Mouse (Mus musculus) embryonic stem cell, embryonic (primary cell): ENCODE data around the gene Ccdc62.

Source experiments
- CTCF ChIA-PET, 4 experiments: fragments of 300-600 bp in 2 of 4; fragments of 350-600 bp in 2 of 4; sonication (Branson Sonifier 250); formaldehyde crosslinking; loops; one replicate each; lab custom pipeline; 2022; ENCODE audit warnings: inconsistent platforms in 2 of 4; lab: Charles Lee
- POLR2A ChIA-PET, 4 experiments: fragments of 300-600 bp in 2 of 4; fragments of 350-600 bp in 2 of 4; sonication (Branson Sonifier 250); formaldehyde crosslinking; loops; one replicate each; lab custom pipeline; 2022; ENCODE audit warnings: antibody characterized with exemption in 4 of 4, inconsistent platforms in 1 of 4; lab: Charles Lee

Gene Ccdc62

GRCm38 (mm10) chr5:123930508-123930989, at the start of gene Ccdc62:
TSS of gene Ccdc62 (plus strand) at chr5:123930679.
- CTCF ChIA-PET: interaction anchor here in 2 of 4 experiments (0.5 to 1.2 kb wide), 8 partner anchors 11 to 553 kb away, joined by 3 to 4 read pairs (median 3); partner anchors contain the start of genes Abcb9 (in 1 of the 2), Denr (in 1 of the 2) and Snrnp35 (in 1 of the 2)

GRCm38 (mm10) chr5:123880778-123881177, 49.7 kb upstream of the Ccdc62 start:
- ChIA-PET POLR2A (interaction anchor here in 1 of 4 experiments (1.1 kb wide), 1 partner anchor 11 kb away, joined by 3 read pairs; no protein-coding TSS in a partner anchor), CTCF (interaction anchor here in 1 of 4 experiments (1.0 kb wide), 1 partner anchor 47 kb away, joined by 3 read pairs; the partner anchor contains the start of gene Gm43518)

More at GRCm38 (mm10) chr5:123930508-123930989, at the start of gene Ccdc62:
- POLR2A ChIA-PET: interaction anchor here in 3 of 4 experiments (0.5 to 2.0 kb wide), 28 partner anchors 8 to 762 kb away, joined by 3 to 8 read pairs (median 4); partner anchors contain the start of genes Vps37b (in 2 of the 3), 2810006K23Rik (in 1 of the 3), Abcb9 (in 1 of the 3) and Denr (in 1 of the 3)

- ChIA-PET CTCF (interaction anchor here in 1 of 4 experiments (0.7 kb wide), 1 partner anchor 534 kb away, joined by 3 read pairs; no protein-coding TSS in a partner anchor), POLR2A (interaction anchor here in 1 of 4 experiments (0.5 to 1.3 kb wide), 2 partner anchors 16 to 531 kb away, joined by 3 read pairs; no protein-coding TSS in a partner anchor)
Measured at GRCm38 (mm10) chr5:123883891-123884290, 46.6 kb upstream of the Ccdc62 start.

GRCm38 (mm10) chr5:123884332-123884731, 46.1 kb upstream of the Ccdc62 start:
- ChIA-PET POLR2A (interaction anchor here in 1 of 4 experiments (0.5 to 1.3 kb wide), 2 partner anchors 16 to 531 kb away, joined by 3 read pairs; no protein-coding TSS in a partner anchor), CTCF (no interaction called here)

- CTCF ChIA-PET: interaction anchor here in 1 of 4 experiments (0.7 kb wide), 1 partner anchor 453 kb away, joined by 8 read pairs; no protein-coding TSS in a partner anchor
- POLR2A ChIA-PET: no interaction called here
Measured at GRCm38 (mm10) chr5:123886365-123886764, 44.1 kb upstream of the Ccdc62 start.

GRCm38 (mm10) chr5:123890312-123890711, 40.2 kb upstream of the Ccdc62 start:
- POLR2A ChIA-PET: interaction anchor here in 2 of 4 experiments (1.1 to 1.3 kb wide), 3 partner anchors 12 to 81 kb away, joined by 3 read pairs; no protein-coding TSS in a partner anchor
- CTCF ChIA-PET: interaction anchor here in 1 of 4 experiments (0.6 kb wide), 1 partner anchor 645 kb away, joined by 3 read pairs; no protein-coding TSS in a partner anchor

GRCm38 (mm10) chr5:123890987-123891386, 39.5 kb upstream of the Ccdc62 start:
- POLR2A ChIA-PET: interaction anchor here in 2 of 4 experiments (0.6 to 1.3 kb wide), 6 partner anchors 12 to 142 kb away, joined by 3 to 6 read pairs (median 3); partner anchors contain the start of genes Denr (in 1 of the 2), Kntc1 (in 1 of the 2) and Rsrc2 (in 1 of the 2)
- CTCF ChIA-PET: interaction anchor here in 1 of 4 experiments (0.6 kb wide), 1 partner anchor 391 kb away, joined by 6 read pairs; no protein-coding TSS in a partner anchor

- POLR2A ChIA-PET: interaction anchor here in 1 of 4 experiments (1.3 kb wide), 1 partner anchor 143 kb away, joined by 6 read pairs; the partner anchor contains the start of genes Kntc1 and Rsrc2
- CTCF ChIA-PET: interaction anchor here in 2 of 4 experiments (0.6 to 1.4 kb wide), 3 partner anchors 12 to 392 kb away, joined by 3 to 11 read pairs (median 6); partner anchors contain the start of gene Hcar1 (in 1 of the 2)
Measured at GRCm38 (mm10) chr5:123891669-123892068, 38.8 kb upstream of the Ccdc62 start.

- ChIA-PET CTCF (interaction anchor here in 1 of 4 experiments (0.7 kb wide), 1 partner anchor 29 kb away, joined by 4 read pairs; no protein-coding TSS in a partner anchor), POLR2A (interaction anchor here in 2 of 4 experiments (0.6 to 1.3 kb wide), 2 partner anchors 14 to 937 kb away, joined by 3 read pairs; partner anchors contain the start of gene Denr (in 1 of the 2))
Measured at GRCm38 (mm10) chr5:123893520-123893919, 37.0 kb upstream of the Ccdc62 start.

GRCm38 (mm10) chr5:123896395-123896794, 34.1 kb upstream of the Ccdc62 start:
- ChIA-PET CTCF (interaction anchor here in 2 of 4 experiments (0.6 to 1.1 kb wide), 2 partner anchors 188 to 977 kb away, joined by 3 to 7 read pairs; no protein-coding TSS in a partner anchor), POLR2A (interaction anchor here in 3 of 4 experiments (0.6 to 1.2 kb wide), 6 partner anchors 10 to 431 kb away, joined by 3 to 4 read pairs (median 3); partner anchors contain the start of genes 2810006K23Rik (in 1 of the 3) and Mphosph9 (in 1 of the 3))

GRCm38 (mm10) chr5:123897352-123897751, 33.1 kb upstream of the Ccdc62 start:
- POLR2A ChIA-PET: interaction anchor here in 3 of 4 experiments (0.6 to 1.7 kb wide), 8 partner anchors 9 to 178 kb away, joined by 3 to 5 read pairs (median 4); partner anchors contain the start of gene Denr (in 1 of the 3)
- CTCF ChIA-PET: interaction anchor here in 1 of 4 experiments (0.6 to 0.7 kb wide), 2 partner anchors 9 to 173 kb away, joined by 3 to 14 read pairs; no protein-coding TSS in a partner anchor

- ChIA-PET CTCF (interaction anchor here in 2 of 4 experiments (0.5 to 1.0 kb wide), 3 partner anchors 15 to 65 kb away, joined by 3 to 5 read pairs (median 4); no protein-coding TSS in a partner anchor), POLR2A (interaction anchor here in 1 of 4 experiments (1.3 kb wide), 1 partner anchor 9 kb away, joined by 5 read pairs; no protein-coding TSS in a partner anchor)
Measured at GRCm38 (mm10) chr5:123904059-123904672, 26.3 kb upstream of the Ccdc62 start.

- ChIA-PET POLR2A (interaction anchor here in 3 of 4 experiments (0.5 to 1.2 kb wide), 10 partner anchors 8 to 768 kb away, joined by 3 to 6 read pairs (median 4); partner anchors contain the start of genes 2810006K23Rik (in 1 of the 3), Kntc1 (in 1 of the 3), Mphosph9 (in 1 of the 3) and Rsrc2 (in 1 of the 3)), CTCF (interaction anchor here in 3 of 4 experiments (0.5 to 1.3 kb wide), 5 partner anchors 9 to 281 kb away, joined by 3 to 4 read pairs (median 3); no protein-coding TSS in a partner anchor)
Measured at GRCm38 (mm10) chr5:123906146-123906975, 24.1 kb upstream of the Ccdc62 start.

- ChIA-PET POLR2A (interaction anchor here (0.7 to 1.7 kb wide), 12 partner anchors 9 to 577 kb away, joined by 3 to 6 read pairs (median 4); partner anchors contain the start of genes Ccdc62 (in 2 of the 4), 2810006K23Rik (in 1 of the 4), Kntc1 (in 1 of the 4) and Mphosph9 (in 1 of the 4)), CTCF (interaction anchor here in 2 of 4 experiments (0.5 to 0.7 kb wide), 7 partner anchors 15 to 1397 kb away, joined by 3 to 4 read pairs (median 3); partner anchors contain the start of gene Ccdc62 (in 1 of the 2))
Measured at GRCm38 (mm10) chr5:123906976-123907630, 23.4 kb upstream of the Ccdc62 start, which contains the start of gene Denr. TSS of gene Denr (plus strand) at chr5:123907175.

- CTCF ChIA-PET: interaction anchor here in 2 of 4 experiments (0.5 to 0.7 kb wide), 7 partner anchors 15 to 1397 kb away, joined by 3 to 4 read pairs (median 3); partner anchors contain the start of gene Ccdc62 (in 1 of the 2)
- POLR2A ChIA-PET: interaction anchor here (0.7 to 2.4 kb wide), 13 partner anchors 8 to 577 kb away, joined by 3 to 11 read pairs (median 4); partner anchors contain the start of genes Ccdc62 (in 3 of the 4), 2810006K23Rik (in 1 of the 4), Kntc1 (in 1 of the 4) and Mphosph9 (in 1 of the 4)
Measured at GRCm38 (mm10) chr5:123907631-123907977, 22.9 kb upstream of the Ccdc62 start.
